Mouse (Mus musculus) CH12.LX (cell line): ENCODE results near the gene Cit. TPM values are rescaled to one million over a fixed set of nuclear protein-coding genes. Genes with fewer than 3 reads are reported as not detected.

Experiments used
- DNase-seq: peaks from one replicate; pipeline ENCODE4 v3.0.0-alpha.2; 2013; ENCODE audit errors: extremely low read depth
- H3K27ac ChIP-seq: 2 replicates; pipeline ENCODE4 v1.5.1; 2012; ENCODE audit warnings: low read depth, mild to moderate bottlenecking, control low read depth, moderate library complexity; ENCODE audit not compliant: insufficient read depth
- H3K27me3 ChIP-seq: replicated peaks from 2 replicates; pipeline ENCODE3; 2012; ENCODE audit warnings: inconsistent platforms
- H3K36me3 ChIP-seq, 2 experiments: replicated peaks in 1 of 2; 2 replicates each; pipeline versions ENCODE3 to v1.6.1; 2012; ENCODE audit warnings: inconsistent platforms in 1 of 2, low read length in 1 of 2, mild to moderate bottlenecking in 1 of 2, mixed read lengths in 1 of 2, moderate library complexity in 1 of 2; ENCODE audit not compliant: control insufficient read depth in 1 of 2, insufficient read depth in 1 of 2
- H3K4me1 ChIP-seq, 2 experiments: 2 replicates each; pipeline ENCODE4 v1.6.1; 2012; ENCODE audit warnings: inconsistent platforms in 1 of 2, moderate library complexity in 1 of 2; ENCODE audit not compliant: insufficient read depth in 2 of 2, control insufficient read depth in 1 of 2
- H3K4me2 ChIP-seq: 2 replicates; pipeline ENCODE4 v1.6.1; 2012; ENCODE audit warnings: low read depth, mild to moderate bottlenecking, control low read depth; ENCODE audit not compliant: poor library complexity, insufficient read depth, severe bottlenecking
- H3K4me3 ChIP-seq, 3 experiments: fragments of 150-350 bp in 1 of 3; sonication (generic) in 1 of 3; replicated peaks in 1 of 3; 2 replicates each; pipeline versions ENCODE3 to v1.5.1; 2011 to 2012; ENCODE audit warnings: low read depth in 2 of 3, low read length in 2 of 3, mild to moderate bottlenecking in 2 of 3, moderate library complexity in 2 of 3, control low read depth in 1 of 3, improper control_type of control experiment in 1 of 3, inconsistent platforms in 1 of 3, mixed read lengths in 1 of 3; ENCODE audit not compliant: poor library complexity in 1 of 3
- H3K79me2 ChIP-seq: replicated peaks from 2 replicates; pipeline ENCODE4 v1.6.1; 2012; ENCODE audit warnings: mild to moderate bottlenecking, moderate library complexity; ENCODE audit not compliant: control insufficient read depth, poor library complexity, insufficient read depth, severe bottlenecking; ENCODE audit errors: extremely low read depth
- H3K9ac ChIP-seq: 2 replicates; pipeline ENCODE4 v1.6.1; 2012; ENCODE audit warnings: low read depth, mild to moderate bottlenecking, control low read depth, moderate library complexity; ENCODE audit not compliant: insufficient read depth
- H3K9me3 ChIP-seq: replicated peaks from 2 replicates; pipeline ENCODE3; 2012; ENCODE audit warnings: low read length, inconsistent platforms, mixed read lengths
- BHLHE40 ChIP-seq: IDR thresholded peaks from 2 replicates; pipeline ENCODE4 v1.6.1; 2011; ENCODE audit warnings: mild to moderate bottlenecking, low read depth, low read length, improper control_type of control experiment
- CHD1 ChIP-seq: IDR thresholded peaks from 2 replicates; pipeline ENCODE4 v1.6.1; 2012; ENCODE audit warnings: low read depth, low read length, improper control_type of control experiment, inconsistent platforms
- CTCF ChIP-seq, 2 experiments: IDR thresholded peaks in 1 of 2; conservative IDR thresholded peaks in 1 of 2; 2 replicates each; pipeline ENCODE4 v1.5.1; 2011 to 2012; ENCODE audit warnings: low read depth in 2 of 2, low read length in 2 of 2, improper control_type of control experiment in 1 of 2, inconsistent platforms in 1 of 2, mild to moderate bottlenecking in 1 of 2, moderate library complexity in 1 of 2
- ELF1 ChIP-seq: IDR thresholded peaks from 2 replicates; pipeline ENCODE4 v1.6.1; 2014; ENCODE audit warnings: low read depth, mild to moderate bottlenecking, inconsistent platforms, low read length, improper control_type of control experiment
- EP300 ChIP-seq: IDR thresholded peaks from 2 replicates; pipeline ENCODE4 v1.6.1; 2011; ENCODE audit warnings: low read length, improper control_type of control experiment
- GABPA ChIP-seq: IDR thresholded peaks from 2 replicates; pipeline ENCODE4 v1.6.1; 2012; ENCODE audit warnings: low read depth, low read length, improper control_type of control experiment, inconsistent platforms; ENCODE audit not compliant: insufficient replicate concordance
- HCFC1 ChIP-seq: IDR thresholded peaks from 2 replicates; pipeline ENCODE4 v1.6.1; 2012; ENCODE audit warnings: low read depth, mild to moderate bottlenecking, inconsistent platforms, low read length, improper control_type of control experiment
- IRF4 ChIP-seq: IDR thresholded peaks from 2 replicates; pipeline ENCODE4 v1.6.1; 2014; ENCODE audit warnings: low read depth, mild to moderate bottlenecking, inconsistent platforms, low read length, improper control_type of control experiment
- JUN ChIP-seq: IDR thresholded peaks from 2 replicates; pipeline ENCODE4 v1.6.1; 2011; ENCODE audit warnings: low read depth, mild to moderate bottlenecking, low read length, improper control_type of control experiment, moderate library complexity; ENCODE audit not compliant: insufficient read depth
- JUND ChIP-seq: conservative IDR thresholded peaks from 2 replicates; pipeline ENCODE4 v1.6.1; 2011; ENCODE audit warnings: low read depth, low read length, improper control_type of control experiment
- MAX ChIP-seq: IDR thresholded peaks from 2 replicates; pipeline ENCODE4 v1.6.1; 2011; ENCODE audit warnings: low read length, improper control_type of control experiment
- MEF2A ChIP-seq: IDR thresholded peaks from 2 replicates; pipeline ENCODE4 v1.6.1; 2014; ENCODE audit warnings: low read depth, mild to moderate bottlenecking, inconsistent platforms, low read length, improper control_type of control experiment, borderline replicate concordance
- NRF1 ChIP-seq: IDR thresholded peaks from 2 replicates; pipeline ENCODE4 v1.6.1; 2014; ENCODE audit warnings: low read depth, mild to moderate bottlenecking, inconsistent platforms, low read length, improper control_type of control experiment, moderate library complexity
- POLR2A ChIP-seq: IDR thresholded peaks from 2 replicates; pipeline ENCODE4 v1.6.1; 2011; ENCODE audit warnings: low read depth, mild to moderate bottlenecking, improper control_type of control experiment, low read length
- RAD21 ChIP-seq: IDR thresholded peaks from 2 replicates; pipeline ENCODE4 v1.6.1; 2011; ENCODE audit warnings: low read depth, mild to moderate bottlenecking, low read length, improper control_type of control experiment, moderate library complexity
- RCOR1 ChIP-seq: conservative IDR thresholded peaks from 2 replicates; pipeline ENCODE4 v1.6.1; 2012; ENCODE audit warnings: low read depth, mild to moderate bottlenecking, inconsistent platforms, low read length, improper control_type of control experiment
- SMC3 ChIP-seq: IDR thresholded peaks from 2 replicates; pipeline ENCODE4 v1.6.1; 2011; ENCODE audit warnings: low read depth, low read length, improper control_type of control experiment
- TCF12 ChIP-seq: IDR thresholded peaks from 2 replicates; pipeline ENCODE4 v1.6.1; 2014; ENCODE audit warnings: low read depth, mild to moderate bottlenecking, inconsistent platforms, low read length, improper control_type of control experiment
- USF2 ChIP-seq: conservative IDR thresholded peaks from 2 replicates; pipeline ENCODE4 v1.6.1; 2011; ENCODE audit warnings: low read depth, low read length, improper control_type of control experiment
- ZC3H11A ChIP-seq: IDR thresholded peaks from 2 replicates; pipeline ENCODE4 v1.6.1; 2012; ENCODE audit warnings: low read depth, mild to moderate bottlenecking, inconsistent platforms, low read length, improper control_type of control experiment
- ZKSCAN1 ChIP-seq: IDR thresholded peaks from 2 replicates; pipeline ENCODE4 v1.6.1; 2012; ENCODE audit warnings: low read depth, inconsistent platforms, low read length, improper control_type of control experiment, borderline replicate concordance
- ZMIZ1 ChIP-seq: IDR thresholded peaks from 2 replicates; pipeline ENCODE4 v1.6.1; 2012; ENCODE audit warnings: low read depth, mild to moderate bottlenecking, inconsistent platforms, low read length, improper control_type of control experiment
- dilution Hi-C: fragments of 300-500 bp; cut with MboI; formaldehyde crosslinking; loops from 2 replicates; pipeline ENCODE4 v1.14.3; 2020; ENCODE audit warnings: low sequenced_read_pairs; ENCODE audit not compliant: extremely low pct_unique_long_range_greater_than_20kb, extremely low pct_ligation_motif_present
- in situ Hi-C: fragments of 300-500 bp; cut with MboI; formaldehyde crosslinking; loops from 3 replicates; pipeline ENCODE4 v1.14.3; 2019; ENCODE audit warnings: low sequenced_read_pairs, low pct_ligation_motif_present, low pct_unique_long_range_greater_than_20kb, mixed read lengths
- polyA plus RNA-seq: library from polyadenylated mRNA; unstranded; fragments of >175 nt; gene quantifications from 2 replicates; pipeline ENCODE4 v1.2.1, GENCODE M21; 2012; ENCODE audit warnings: low read depth; ENCODE audit not compliant: insufficient read length
- total RNA-seq, 2 experiments: library from RNA; depleted of rRNA; stranded (reverse); fragments of 300-350 nt in 1 of 2; fragments of >200 nt in 1 of 2; gene quantifications; 2 replicates each; pipeline ENCODE4 v1.2.3; 2012 to 2014

The Cit gene
- total and polyA plus RNA-seq, 3 experiments: 7.0 to 24.9 (median 16.2) TPM

GRCm38 (mm10) chr5:115975672-115976071 lies 130.6 kb downstream of the Cit start:
- dilution Hi-C loops (no loop called here), in situ Hi-C loops (no loop called here)
- TF ChIP-seq RCOR1: no peak
- no peak for TF ChIP-seq MEF2A
- no peak for TF ChIP-seq IRF4
- TF ChIP-seq TCF12: no peak
- TF ChIP-seq CHD1: no peak
- TF ChIP-seq MAX: no peak
- TF ChIP-seq SMC3: no peak
- TF ChIP-seq ZC3H11A: no peak
- no peak for TF ChIP-seq POLR2A
- no peak for TF ChIP-seq HCFC1
- no peak for TF ChIP-seq JUN
- TF ChIP-seq NRF1: no peak
- no peak for TF ChIP-seq BHLHE40
- no peak for TF ChIP-seq ZKSCAN1
- no peak for TF ChIP-seq GABPA
- no peaks in the 10 kb centered on the region for H3K4me1 ChIP-seq
- no peak overlapping the region for H3K9ac ChIP-seq
- no peaks in the 10 kb centered on the region for H3K9me3 ChIP-seq
- H3K4me3 ChIP-seq: no peak overlapping the region
- no peak overlapping the region for H3K4me2 ChIP-seq
- H3K36me3 ChIP-seq: peaks cover 43 to 96% of the 10 kb centered on the region in 2 experiments
- H3K79me2 ChIP-seq: no peaks in the 10 kb centered on the region
- DNase-seq: no peak
- H3K27ac ChIP-seq: no peak overlapping the region
- no peaks in the 10 kb centered on the region for H3K27me3 ChIP-seq

GRCm38 (mm10) chr5:115976446-115976845 lies 131.4 kb downstream of the Cit start:
- no peaks in the 10 kb centered on the region for H3K4me1 ChIP-seq
- no peak overlapping the region for H3K4me3 ChIP-seq
- DNase-seq: no peak
- in situ Hi-C loops: no loop called here
- H3K4me2 ChIP-seq: no peak overlapping the region
- H3K36me3 ChIP-seq: peaks cover 37 to 93% of the 10 kb centered on the region in 2 experiments
- no peak overlapping the region for H3K9ac ChIP-seq
- no peaks in the 10 kb centered on the region for H3K9me3 ChIP-seq
- dilution Hi-C loops: no loop called here
- H3K27me3 ChIP-seq: no peaks in the 10 kb centered on the region
- H3K79me2 ChIP-seq: no peaks in the 10 kb centered on the region
- H3K27ac ChIP-seq: no peak overlapping the region
- TF ChIP-seq USF2 (no peak), JUN (no peak), ZMIZ1 (no peak), CTCF (conservative IDR thresholded peaks at IDR 0.05 in 1 of 2, IDR thresholded peaks at IDR 0.05 in 1 of 2; ENCODE audit: low read depth in 2 of 2, low read length in 2 of 2) (no peak), POLR2A (no peak), EP300 (no peak), ZC3H11A (no peak), JUND (no peak), ELF1 (no peak), RAD21 (no peak)
